Mouse (Mus musculus): ENCODE measurements at regions not wholly inside any gene's neighbourhood (a gene's known extent, or its start where the extent isn't known, plus 50 kb on each side); places are given as distances from the start of the nearest gene placed in this dataset.

GRCm38 (mm10) chr3:70384235-70384634 lies 376.8 kb downstream of the Otol1 start:
- H3K27me3 ChIP-seq (replicated peaks; ENCODE audit: low read depth, poor library complexity, severe bottlenecking): no peaks in the 10 kb centered on the region
- no peak overlapping the region for H3K4me3 ChIP-seq
- no peak overlapping the region for H3K27ac ChIP-seq (replicated peaks)
- H3K4me1 ChIP-seq: no peaks in the 10 kb centered on the region
- no peaks in the 10 kb centered on the region for H3K9me3 ChIP-seq
- no peak for DNase-seq (ENCODE audit: low spot score)
- WGBS: 70% methylated on average over 1 of the region's 1 CpGs
- H3K36me3 ChIP-seq (replicated peaks): no peaks in the 10 kb centered on the region

- Histone ChIP-seq H3K4me1 (no peaks in the 10 kb centered on the region), H3K27ac (replicated peaks) (no peak overlapping the region), H3K36me3 (replicated peaks) (no peaks in the 10 kb centered on the region), H3K4me3 (no peak overlapping the region), H3K9me3 (no peaks in the 10 kb centered on the region), H3K27me3 (replicated peaks; ENCODE audit: low read depth, poor library complexity, severe bottlenecking) (no peaks in the 10 kb centered on the region)
- no peak for DNase-seq (ENCODE audit: low spot score)
- 84% methylated on average over 4 of the region's 4 CpGs for WGBS
These were observed 378.5 kb downstream of the Otol1 start for GRCm38 (mm10) chr3:70385961-70386360.

DNA sequence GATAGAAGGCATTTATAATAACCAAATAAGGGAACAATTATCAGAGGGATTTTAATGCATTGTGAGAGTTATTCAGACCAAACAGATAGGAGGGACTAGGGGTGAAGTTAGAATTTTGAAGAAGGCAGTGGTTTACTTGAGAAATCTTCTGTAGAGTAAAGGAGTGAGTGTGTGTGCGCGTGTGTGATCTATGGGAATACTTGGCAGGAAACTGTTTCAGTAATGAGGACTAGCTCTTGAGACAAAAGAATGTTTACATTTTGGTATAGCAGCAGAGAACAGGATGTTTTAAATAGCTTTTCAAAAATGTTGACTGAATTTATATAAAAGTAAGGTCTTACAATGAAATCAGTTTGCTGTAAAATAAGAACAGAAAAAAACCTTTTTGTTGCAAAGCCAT lies 393.8 kb downstream of the Otol1 start:
- no peaks in the 10 kb centered on the region for H3K4me1 ChIP-seq
- no peaks in the 10 kb centered on the region for H3K27me3 ChIP-seq (replicated peaks; ENCODE audit: low read depth, poor library complexity, severe bottlenecking)
- H3K4me3 ChIP-seq: no peak overlapping the region
- no peaks in the 10 kb centered on the region for H3K9me3 ChIP-seq
- no peak for DNase-seq (ENCODE audit: low spot score)
- WGBS: 88% methylated on average over 2 of the region's 2 CpGs
- no peak overlapping the region for H3K27ac ChIP-seq (replicated peaks)
- no peaks in the 10 kb centered on the region for H3K36me3 ChIP-seq (replicated peaks)

DNA sequence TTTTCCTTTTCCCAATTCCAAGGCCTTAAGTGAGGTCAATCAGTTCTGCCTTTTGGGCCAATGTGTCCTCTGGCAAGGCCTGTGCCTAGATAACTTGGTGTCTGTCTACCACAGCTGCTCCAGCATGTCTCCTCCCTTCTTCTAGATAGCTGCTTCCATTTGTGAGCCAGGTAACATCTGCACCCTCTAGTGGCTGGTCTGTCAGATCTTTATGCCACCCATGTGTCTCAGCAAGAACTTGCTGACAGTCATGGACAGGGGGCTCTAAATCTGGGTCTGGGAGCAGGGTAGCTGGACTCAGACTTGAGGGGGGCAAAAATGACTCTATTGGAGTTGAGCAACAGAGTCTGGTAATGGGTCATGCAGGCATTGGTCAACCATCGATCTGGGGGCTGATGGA lies 399.2 kb downstream of the Otol1 start:
- H3K4me1 ChIP-seq: no peaks in the 10 kb centered on the region
- DNase-seq (ENCODE audit: low spot score): no peak
- no peak overlapping the region for H3K4me3 ChIP-seq
- no peaks in the 10 kb centered on the region for H3K27me3 ChIP-seq (replicated peaks; ENCODE audit: low read depth, poor library complexity, severe bottlenecking)
- H3K9me3 ChIP-seq: no peaks in the 10 kb centered on the region
- no peak overlapping the region for H3K27ac ChIP-seq (replicated peaks)
- WGBS: 97% methylated on average over 1 of the region's 1 CpGs
- H3K36me3 ChIP-seq (replicated peaks): no peaks in the 10 kb centered on the region

- H3K9me3 ChIP-seq: no peaks in the 10 kb centered on the region
- H3K4me3 ChIP-seq: no peak overlapping the region
- H3K4me1 ChIP-seq: no peaks in the 10 kb centered on the region
- DNase-seq (ENCODE audit: low spot score): no peak
- H3K36me3 ChIP-seq (replicated peaks): no peaks in the 10 kb centered on the region
- no peak overlapping the region for H3K27ac ChIP-seq (replicated peaks)
- no peaks in the 10 kb centered on the region for H3K27me3 ChIP-seq (replicated peaks; ENCODE audit: low read depth, poor library complexity, severe bottlenecking)
- WGBS: 76% methylated on average over 4 of the region's 4 CpGs
These were observed 410.9 kb downstream of the Otol1 start for GRCm38 (mm10) chr3:70418273-70418672.

GRCm38 (mm10) chr3:70422016-70422415 lies 414.6 kb downstream of the Otol1 start:
- Histone ChIP-seq H3K27me3 (replicated peaks; ENCODE audit: low read depth, poor library complexity, severe bottlenecking) (no peaks in the 10 kb centered on the region), H3K36me3 (replicated peaks) (no peaks in the 10 kb centered on the region), H3K4me3 (no peak overlapping the region), H3K4me1 (no peaks in the 10 kb centered on the region), H3K27ac (replicated peaks) (no peak overlapping the region), H3K9me3 (no peaks in the 10 kb centered on the region)
- WGBS: 90% methylated on average over 1 of the region's 1 CpGs
- DNase-seq (ENCODE audit: low spot score): no peak

DNA sequence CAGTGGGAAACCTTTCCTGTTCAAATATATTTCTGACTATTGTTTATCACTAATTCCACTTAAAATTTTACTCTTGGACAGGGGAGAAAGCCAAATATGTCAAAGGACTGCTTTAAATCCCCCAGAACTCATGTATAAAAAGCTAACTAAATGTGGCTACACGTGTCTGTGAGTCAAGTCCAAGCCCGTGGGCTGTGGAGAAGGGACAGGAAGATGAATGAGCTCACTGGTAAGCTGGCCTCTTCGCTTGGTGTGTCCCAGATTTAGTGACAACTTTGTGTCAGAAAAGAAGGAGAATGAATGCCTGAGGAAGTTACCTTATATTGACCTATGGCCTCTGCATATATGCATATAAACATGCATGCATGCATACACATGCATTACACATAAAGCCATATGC lies 415.3 kb downstream of the Otol1 start:
- H3K27me3 ChIP-seq (replicated peaks; ENCODE audit: low read depth, poor library complexity, severe bottlenecking): no peaks in the 10 kb centered on the region
- H3K36me3 ChIP-seq (replicated peaks): no peaks in the 10 kb centered on the region
- no peaks in the 10 kb centered on the region for H3K4me1 ChIP-seq
- H3K4me3 ChIP-seq: no peak overlapping the region
- no peaks in the 10 kb centered on the region for H3K9me3 ChIP-seq
- no peak for DNase-seq (ENCODE audit: low spot score)
- H3K27ac ChIP-seq (replicated peaks): no peak overlapping the region
- 74% methylated on average over 3 of the region's 3 CpGs for WGBS

GRCm38 (mm10) chr3:70436671-70437070 lies 429.3 kb downstream of the Otol1 start:
- WGBS: 70% methylated on average over 4 of the region's 4 CpGs
- Histone ChIP-seq H3K4me3 (no peak overlapping the region), H3K9me3 (no peaks in the 10 kb centered on the region), H3K27me3 (replicated peaks; ENCODE audit: low read depth, poor library complexity, severe bottlenecking) (no peaks in the 10 kb centered on the region), H3K36me3 (replicated peaks) (no peaks in the 10 kb centered on the region), H3K4me1 (no peaks in the 10 kb centered on the region), H3K27ac (replicated peaks) (no peak overlapping the region)
- peak; percentile 27 for DNase-seq (ENCODE audit: low spot score)

DNA sequence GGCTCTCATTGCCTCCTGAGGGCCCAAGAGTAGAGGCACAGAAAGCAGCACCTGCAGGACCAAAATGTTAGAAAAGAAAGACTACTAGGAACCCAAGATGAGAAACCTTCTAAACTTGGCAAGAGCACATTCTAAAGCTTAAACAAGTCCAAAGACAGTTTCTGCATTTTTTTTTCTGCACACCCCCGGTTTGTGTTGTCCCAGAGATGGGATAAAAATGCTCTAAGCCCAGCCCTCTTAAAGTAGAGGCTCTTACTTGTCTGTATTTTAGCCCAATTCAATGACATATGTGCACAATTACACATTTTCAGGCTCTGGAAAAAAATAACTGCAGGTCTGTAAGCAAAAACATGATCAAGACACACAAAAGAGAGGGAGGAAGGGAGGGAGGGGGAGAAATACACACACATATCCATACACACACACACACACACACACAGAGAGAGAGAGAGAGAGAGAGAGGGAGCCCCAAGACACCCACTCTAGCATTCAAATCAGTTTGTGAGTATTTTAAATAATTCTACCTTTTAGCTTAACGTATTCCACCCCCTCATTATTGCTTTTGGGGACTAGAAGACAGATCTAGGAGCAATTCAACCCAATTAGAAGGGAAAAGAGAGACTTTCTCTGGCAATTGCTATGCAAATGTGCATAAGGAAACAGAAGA lies 449.9 kb downstream of the Otol1 start:
- Histone ChIP-seq H3K27me3 (replicated peaks; ENCODE audit: low read depth, poor library complexity, severe bottlenecking) (no peaks in the 10 kb centered on the region), H3K27ac (replicated peaks) (no peak overlapping the region), H3K36me3 (replicated peaks) (no peaks in the 10 kb centered on the region), H3K9me3 (no peaks in the 10 kb centered on the region), H3K4me3 (no peak overlapping the region), H3K4me1 (no peaks in the 10 kb centered on the region)
- DNase-seq (ENCODE audit: low spot score): no peak
- 70% methylated on average over 2 of the region's 2 CpGs for WGBS

DNA sequence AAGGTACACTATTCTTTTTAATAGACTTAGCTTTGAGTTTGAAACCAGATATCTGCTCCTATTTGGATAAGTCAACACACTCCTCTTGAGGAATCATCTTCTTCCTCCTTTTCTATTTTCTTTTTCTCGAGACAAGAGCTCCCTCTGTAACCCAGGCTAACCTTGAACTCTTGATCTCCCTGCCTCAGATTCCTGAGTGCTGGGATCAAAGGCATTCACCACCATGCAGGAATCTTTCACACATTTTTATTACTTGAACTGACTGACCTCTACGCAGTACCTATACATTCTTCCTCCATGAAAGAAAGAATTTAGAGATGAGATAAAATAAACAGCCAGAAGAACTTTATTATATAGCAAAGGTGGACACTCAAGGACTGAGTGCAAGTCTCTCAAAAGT lies 453.4 kb downstream of the Otol1 start:
- Histone ChIP-seq H3K4me1 (no peaks in the 10 kb centered on the region), H3K9me3 (no peaks in the 10 kb centered on the region), H3K36me3 (replicated peaks) (no peaks in the 10 kb centered on the region), H3K4me3 (no peak overlapping the region), H3K27me3 (replicated peaks; ENCODE audit: low read depth, poor library complexity, severe bottlenecking) (no peaks in the 10 kb centered on the region), H3K27ac (replicated peaks) (no peak overlapping the region)
- no peak for DNase-seq (ENCODE audit: low spot score)
- WGBS: 58% methylated on average over 2 of the region's 2 CpGs

GRCm38 (mm10) chr3:70463221-70463620 lies 455.8 kb downstream of the Otol1 start:
- no peaks in the 10 kb centered on the region for H3K4me1 ChIP-seq
- H3K27me3 ChIP-seq (replicated peaks; ENCODE audit: low read depth, poor library complexity, severe bottlenecking): no peaks in the 10 kb centered on the region
- H3K9me3 ChIP-seq: no peaks in the 10 kb centered on the region
- H3K4me3 ChIP-seq: no peak overlapping the region
- no peak for DNase-seq (ENCODE audit: low spot score)
- no peak overlapping the region for H3K27ac ChIP-seq (replicated peaks)
- H3K36me3 ChIP-seq (replicated peaks): no peaks in the 10 kb centered on the region

DNA sequence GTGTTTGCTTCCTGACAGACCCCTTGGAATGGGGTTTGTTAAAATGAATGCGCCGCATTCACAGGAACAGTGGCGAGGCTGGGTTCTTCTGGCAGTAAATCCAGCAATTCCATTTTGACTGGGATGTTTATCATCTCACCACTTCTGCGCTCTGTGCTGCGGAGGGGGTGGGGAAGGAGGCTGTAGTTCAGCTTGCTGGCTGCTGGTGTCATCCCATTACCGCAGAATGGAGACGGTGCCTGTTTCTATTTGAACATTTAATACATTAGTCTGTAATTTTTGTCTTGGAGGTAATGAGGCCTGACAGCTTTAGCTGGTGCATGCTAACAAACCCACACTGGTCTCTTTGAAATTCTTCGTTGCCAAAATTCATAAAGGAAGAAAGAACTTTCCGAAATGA lies 475.1 kb downstream of the Otol1 start:
- no peak overlapping the region for H3K27ac ChIP-seq (replicated peaks)
- 53% methylated on average over 9 of the region's 9 CpGs for WGBS
- peak; percentile 21 for DNase-seq (ENCODE audit: low spot score)
- H3K36me3 ChIP-seq (replicated peaks): no peaks in the 10 kb centered on the region
- no peaks in the 10 kb centered on the region for H3K4me1 ChIP-seq
- H3K9me3 ChIP-seq: no peaks in the 10 kb centered on the region
- no peaks in the 10 kb centered on the region for H3K27me3 ChIP-seq (replicated peaks; ENCODE audit: low read depth, poor library complexity, severe bottlenecking)
- H3K4me3 ChIP-seq: no peak overlapping the region

GRCm38 (mm10) chr3:70483066-70483743 lies 475.8 kb downstream of the Otol1 start:
- 65% methylated on average over 5 of the region's 5 CpGs for WGBS
- no peak for DNase-seq (ENCODE audit: low spot score)
- Histone ChIP-seq H3K4me3 (no peak overlapping the region), H3K4me1 (no peaks in the 10 kb centered on the region), H3K9me3 (no peaks in the 10 kb centered on the region), H3K27ac (replicated peaks) (no peak overlapping the region), H3K36me3 (replicated peaks) (no peaks in the 10 kb centered on the region), H3K27me3 (replicated peaks; ENCODE audit: low read depth, poor library complexity, severe bottlenecking) (no peaks in the 10 kb centered on the region)
